Mouse (Mus musculus) liver, embryonic 16.5 days (tissue): ENCODE measurements around the gene Gsg1l2. TPM values are rescaled to one million over a fixed set of nuclear protein-coding genes. Genes with fewer than 3 reads are reported as not detected.

ENCODE experiments used
- ATAC-seq: fragments of 200-750 bp; cut with Nextera tagmentation; 2 replicates; pipeline ENCODE4 v1.8.0; 2017; ENCODE audit warnings: low read depth, mild to moderate bottlenecking, moderate number of reproducible peaks, moderate library complexity
- H3K27ac ChIP-seq: fragments of 300-500 bp; sonication (generic); 2 replicates; pipeline ENCODE4 v1.5.1; 2014; ENCODE audit warnings: mild to moderate bottlenecking, low read length
- H3K27me3 ChIP-seq: fragments of 300-500 bp; sonication (generic); 2 replicates; pipeline ENCODE4 v1.6.1; 2014; ENCODE audit warnings: low read depth, low read length, mixed read lengths; ENCODE audit not compliant: control insufficient read depth, insufficient read depth
- H3K36me3 ChIP-seq: fragments of 300-500 bp; sonication (generic); 2 replicates; pipeline ENCODE4 v1.6.1; 2014; ENCODE audit warnings: mild to moderate bottlenecking; ENCODE audit not compliant: control insufficient read depth, insufficient read depth
- H3K4me1 ChIP-seq: fragments of 300-500 bp; sonication (generic); 2 replicates; pipeline ENCODE4 v1.6.1; 2014; ENCODE audit warnings: low read depth, low read length, mixed read lengths; ENCODE audit not compliant: control insufficient read depth
- H3K4me2 ChIP-seq: fragments of 300-500 bp; sonication (generic); 2 replicates; pipeline ENCODE4 v1.6.1; 2014; ENCODE audit warnings: low read depth, low read length, mixed read lengths
- H3K4me3 ChIP-seq: fragments of 300-500 bp; sonication (generic); 2 replicates; pipeline ENCODE4 v1.5.1; 2014; ENCODE audit warnings: low read depth, mild to moderate bottlenecking, low read length
- H3K9ac ChIP-seq: fragments of 300-500 bp; sonication (generic); 2 replicates; pipeline ENCODE4 v1.6.1; 2014; ENCODE audit warnings: low read depth, low read length
- H3K9me3 ChIP-seq: fragments of 300-500 bp; sonication (generic); replicated peaks from 2 replicates; pipeline ENCODE4 v1.6.1; 2016; ENCODE audit warnings: low read length; ENCODE audit not compliant: control insufficient read depth
- WGBS: fragments of 180-500 bp; shearing (Covaris S2); extraction: QIAGEN DNeasy Blood & Tissue Kit; methylation state at CpG from one replicate; pipeline ENCODE4 v1.1.7; 2014; ENCODE audit not compliant: insufficient replicate concordance; 5-methylcytosine and 5-hydroxymethylcytosine counted together
- polyA plus RNA-seq: library from polyadenylated mRNA; unstranded; fragments of >200 nt; fragmentation: Nextera tagmentation; extraction: Ambion mirVana; gene quantifications from 2 replicates; pipeline ENCODE4 v1.2.1, GENCODE M21; 2015

Gene Gsg1l2
- polyA plus RNA-seq, 1 experiment from 2014 or later = not detected

DNA sequence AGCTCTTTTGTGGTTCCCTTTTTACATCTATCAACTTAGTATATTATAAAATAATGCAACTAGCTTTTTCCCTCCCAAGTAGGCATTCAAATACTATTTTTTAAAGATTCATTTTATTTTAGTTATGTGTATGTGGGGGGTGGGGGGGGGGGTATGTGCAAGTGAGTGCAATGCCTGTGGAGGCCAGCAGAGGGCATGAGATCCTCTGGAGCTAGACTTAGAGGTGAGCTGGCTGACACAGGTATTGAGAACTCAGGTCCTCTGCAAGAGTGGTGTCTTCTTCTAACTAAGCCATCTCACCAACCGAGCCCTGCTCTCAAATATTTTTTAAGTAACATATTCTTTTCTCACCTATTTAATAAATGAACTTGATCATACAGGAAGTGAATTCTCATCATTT lies 31.1 kb downstream of the Gsg1l2 start:
- no peaks in the 10 kb centered on the region for H3K36me3 ChIP-seq
- no peak overlapping the region for H3K27ac ChIP-seq
- ATAC-seq = no peak
- H3K27me3 ChIP-seq = no peaks in the 10 kb centered on the region
- no peaks in the 10 kb centered on the region for H3K9me3 ChIP-seq
- no peaks in the 10 kb centered on the region for H3K4me1 ChIP-seq
- WGBS = 53% methylated on average over 1 of the region's 1 CpGs
- H3K9ac ChIP-seq = no peak overlapping the region
- no peak overlapping the region for H3K4me2 ChIP-seq
- H3K4me3 ChIP-seq = no peak overlapping the region

DNA sequence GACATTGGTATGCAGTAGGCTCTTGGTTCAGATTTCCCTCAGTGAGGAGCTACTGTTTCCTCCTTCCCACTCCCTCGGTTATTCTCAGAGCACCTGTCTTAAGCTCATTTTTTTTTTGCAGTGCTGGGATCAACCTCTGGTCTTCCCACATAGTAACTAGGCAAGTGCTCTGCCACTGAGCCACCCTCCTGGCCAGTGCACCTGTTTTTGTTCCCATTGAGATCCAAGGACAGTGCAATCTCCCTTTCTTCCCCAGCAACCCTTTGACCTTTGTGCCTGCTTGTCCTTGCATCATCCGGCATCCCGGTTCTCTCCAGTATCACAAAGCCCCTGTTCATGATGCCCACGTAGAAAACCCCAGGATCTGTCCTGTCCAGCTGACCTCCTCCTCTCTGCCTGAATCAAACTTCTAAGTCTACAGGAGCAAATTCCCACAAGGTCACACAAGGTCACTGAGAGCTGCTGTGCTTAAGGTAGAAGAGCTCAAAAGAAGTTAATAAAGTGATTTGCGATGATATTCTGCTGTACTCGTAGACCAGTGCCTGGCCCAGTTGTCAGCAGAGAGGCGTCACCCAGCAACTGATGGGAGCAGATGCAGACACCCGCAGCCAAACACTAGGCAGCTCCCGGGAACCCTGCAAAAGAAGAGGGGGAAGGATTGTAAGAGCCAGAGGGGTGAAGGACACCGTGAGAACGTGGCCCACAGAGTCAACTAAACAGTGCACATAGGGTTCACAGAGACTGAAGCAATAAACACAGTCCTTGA lies 32.6 kb downstream of the Gsg1l2 start:
- Histone ChIP-seq H3K4me3 (no peak overlapping the region), H3K27me3 (no peaks in the 10 kb centered on the region), H3K27ac (no peak overlapping the region), H3K9ac (no peak overlapping the region), H3K9me3 (no peaks in the 10 kb centered on the region), H3K4me2 (no peak overlapping the region), H3K36me3 (no peaks in the 10 kb centered on the region), H3K4me1 (no peaks in the 10 kb centered on the region)
- no peak for ATAC-seq
- WGBS = 64% methylated on average over 11 of the region's 11 CpGs

DNA sequence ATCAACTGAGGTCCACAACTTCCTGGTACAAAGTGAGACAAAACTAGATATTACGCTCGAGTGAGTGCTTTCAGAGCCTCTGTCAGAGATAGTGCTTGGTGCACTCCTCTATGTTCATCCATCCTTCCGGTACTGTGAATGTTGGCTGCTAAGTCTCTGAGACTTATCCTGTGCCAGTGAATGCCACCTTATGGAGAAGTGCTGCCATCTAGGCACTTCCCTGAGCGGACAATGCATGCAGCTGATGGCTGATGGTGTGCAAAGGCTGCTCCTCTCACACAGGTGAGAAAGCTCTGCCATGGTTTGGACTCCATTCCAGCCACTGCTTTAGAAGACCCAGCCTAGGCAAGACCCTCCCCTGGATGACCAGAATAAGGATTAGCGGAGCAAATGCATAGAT lies 33.6 kb downstream of the Gsg1l2 start:
- 48% methylated on average over 5 of the region's 5 CpGs for WGBS

DNA sequence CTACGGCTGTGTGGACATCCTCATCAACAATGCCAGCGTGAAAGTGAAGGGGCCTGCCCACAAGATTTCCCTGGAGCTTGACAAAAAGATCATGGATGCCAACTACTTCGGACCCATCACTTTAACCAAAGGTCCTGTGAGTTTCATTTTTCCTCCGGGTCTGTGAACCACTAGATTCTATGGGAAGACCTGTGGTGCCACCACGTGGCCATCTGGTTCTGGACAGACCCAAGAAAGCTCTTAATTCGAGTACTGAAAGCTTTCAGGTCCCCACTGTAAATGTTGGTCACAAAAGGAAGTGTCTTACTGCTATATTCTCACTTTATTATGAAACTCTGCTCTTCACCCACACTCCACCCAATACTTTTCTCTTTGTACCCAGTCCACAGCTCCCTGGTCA lies 37.1 kb downstream of the Gsg1l2 start:
- 52% methylated on average over 6 of the region's 6 CpGs for WGBS
- H3K27me3 ChIP-seq = no peaks in the 10 kb centered on the region

More for the DNA sequence above, 33.6 kb downstream of the Gsg1l2 start:
- Histone ChIP-seq H3K9me3 (no peaks in the 10 kb centered on the region), H3K27me3 (no peaks in the 10 kb centered on the region), H3K4me2 (no peak overlapping the region), H3K27ac (no peak overlapping the region), H3K9ac (no peak overlapping the region), H3K4me3 (no peak overlapping the region), H3K4me1 (no peaks in the 10 kb centered on the region), H3K36me3 (no peaks in the 10 kb centered on the region)
- no peak for ATAC-seq

DNA sequence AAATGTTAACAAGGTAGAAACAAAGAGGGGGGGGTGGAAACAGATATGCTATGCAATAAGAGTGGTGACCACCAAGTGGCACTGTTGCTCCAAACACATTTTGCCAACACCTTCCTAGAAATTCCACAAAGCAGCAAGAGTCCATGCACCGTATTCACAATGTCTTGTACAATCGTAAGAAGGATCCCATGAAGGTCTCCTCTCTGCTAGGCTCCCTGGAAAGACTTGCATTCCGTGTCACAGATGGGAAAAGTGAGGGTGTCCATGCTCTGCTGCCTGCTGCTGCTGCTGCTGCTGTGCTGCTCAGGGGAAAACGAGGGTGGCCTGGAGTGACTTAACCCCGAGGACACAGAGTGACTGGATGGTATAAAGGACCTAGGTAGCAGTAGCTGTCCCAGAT lies 45.2 kb downstream of the Gsg1l2 start:
- no peaks in the 10 kb centered on the region for H3K36me3 ChIP-seq
- WGBS = 8% methylated on average over 5 of the region's 5 CpGs
- no peak overlapping the region for H3K4me2 ChIP-seq
- H3K4me3 ChIP-seq = no peak overlapping the region
- no peak overlapping the region for H3K9ac ChIP-seq
- no peaks in the 10 kb centered on the region for H3K4me1 ChIP-seq
- ATAC-seq = no peak
- no peaks in the 10 kb centered on the region for H3K9me3 ChIP-seq
- H3K27ac ChIP-seq = no peak overlapping the region
- H3K27me3 ChIP-seq = no peaks in the 10 kb centered on the region

More for the DNA sequence above, 37.1 kb downstream of the Gsg1l2 start:
- no peaks in the 10 kb centered on the region for H3K9me3 ChIP-seq
- no peak overlapping the region for H3K4me2 ChIP-seq
- ATAC-seq = no peak
- H3K27ac ChIP-seq = no peak overlapping the region
- no peak overlapping the region for H3K4me3 ChIP-seq
- no peak overlapping the region for H3K9ac ChIP-seq
- no peaks in the 10 kb centered on the region for H3K4me1 ChIP-seq
- no peaks in the 10 kb centered on the region for H3K36me3 ChIP-seq

- Histone ChIP-seq H3K4me1 (no peaks in the 10 kb centered on the region), H3K4me2 (no peak overlapping the region), H3K9me3 (no peaks in the 10 kb centered on the region), H3K27me3 (no peaks in the 10 kb centered on the region), H3K36me3 (no peaks in the 10 kb centered on the region), H3K9ac (no peak overlapping the region), H3K27ac (no peak overlapping the region), H3K4me3 (no peak overlapping the region)
- 17% methylated on average over 4 of the region's 4 CpGs for WGBS
- ATAC-seq = no peak
Measured at GRCm38 (mm10) chr11:67820221-67820620, 45.8 kb downstream of the Gsg1l2 start.

GRCm38 (mm10) chr11:67821560-67821959 lies 47.2 kb downstream of the Gsg1l2 start:
- Histone ChIP-seq H3K4me1 (no peaks in the 10 kb centered on the region), H3K27ac (no peak overlapping the region), H3K27me3 (no peaks in the 10 kb centered on the region), H3K36me3 (no peaks in the 10 kb centered on the region), H3K9me3 (no peaks in the 10 kb centered on the region), H3K9ac (no peak overlapping the region), H3K4me3 (no peak overlapping the region), H3K4me2 (no peak overlapping the region)
- no peak for ATAC-seq
- 69% methylated on average over 6 of the region's 6 CpGs for WGBS

GRCm38 (mm10) chr11:67828360-67829059 lies 54.1 kb downstream of the Gsg1l2 start:
- Histone ChIP-seq H3K9me3 (no peaks in the 10 kb centered on the region), H3K9ac (no peak overlapping the region), H3K27me3 (no peaks in the 10 kb centered on the region), H3K36me3 (no peaks in the 10 kb centered on the region), H3K27ac (no peak overlapping the region), H3K4me1 (no peaks in the 10 kb centered on the region), H3K4me2 (no peak overlapping the region), H3K4me3 (no peak overlapping the region)
- no peak for ATAC-seq
- 31% methylated on average over 12 of the region's 12 CpGs for WGBS

DNA sequence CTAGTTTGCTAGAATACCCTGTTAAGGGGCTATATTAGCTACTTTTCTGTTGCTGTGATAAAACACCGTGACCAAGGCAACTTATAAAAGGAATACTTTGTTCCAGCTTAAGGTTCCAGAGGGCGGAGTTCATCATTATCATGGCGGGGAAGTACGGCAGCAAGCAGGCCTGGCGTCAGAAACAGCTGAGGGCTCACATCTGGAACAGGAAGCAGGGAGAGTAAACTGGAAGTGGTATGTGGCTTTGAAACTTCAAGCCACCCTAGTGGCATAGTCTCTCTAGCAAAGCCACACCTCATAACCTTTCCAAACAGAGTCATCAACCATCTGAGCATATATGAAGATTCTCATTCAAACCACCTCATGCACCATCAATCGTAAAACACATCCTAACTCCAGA lies 55.1 kb downstream of the Gsg1l2 start:
- 43% methylated on average over 6 of the region's 6 CpGs for WGBS
- H3K9me3 ChIP-seq = no peaks in the 10 kb centered on the region
- no peaks in the 10 kb centered on the region for H3K36me3 ChIP-seq
- no peaks in the 10 kb centered on the region for H3K27me3 ChIP-seq
- no peak overlapping the region for H3K4me3 ChIP-seq
- no peaks in the 10 kb centered on the region for H3K4me1 ChIP-seq
- no peak overlapping the region for H3K4me2 ChIP-seq
- no peak overlapping the region for H3K9ac ChIP-seq
- no peak for ATAC-seq
- no peak overlapping the region for H3K27ac ChIP-seq
